Mouse (Mus musculus): ENCODE measurements around the gene Snap91. TPM values are rescaled to one million over a fixed set of nuclear protein-coding genes. Genes with fewer than 3 reads are reported as not detected.

Snap91 gene
- total and polyA plus RNA-seq, 2 experiments from 2014 or later: 161 to 247 TPM

DNA sequence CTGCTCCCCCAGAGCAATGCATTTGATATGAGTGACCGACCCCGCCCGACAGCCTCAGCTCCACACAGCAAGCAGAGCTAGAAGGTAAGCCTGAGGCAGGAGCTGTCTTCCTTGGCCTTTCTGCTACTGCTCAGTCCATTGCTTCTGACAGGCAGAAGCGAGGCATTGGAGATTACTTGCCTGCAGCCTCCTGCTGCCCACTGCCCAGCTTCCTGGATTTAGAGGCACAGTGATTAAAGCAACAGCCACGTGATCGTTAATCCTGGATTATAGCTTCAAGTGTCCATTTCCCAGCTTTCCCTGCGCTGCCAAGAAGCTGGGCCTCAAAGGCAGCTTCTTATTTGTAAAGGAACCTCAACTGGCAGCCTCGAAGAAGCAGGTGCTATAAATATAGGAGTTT, 51.4 kb downstream of the Snap91 start:
- Histone ChIP-seq H3K27me3 (ENCODE audit: insufficient read depth, low read length) (no peaks in the 10 kb centered on the region), H3K4me2 (ENCODE audit: low read depth, low read length, poor library complexity, severe bottlenecking) (no peak overlapping the region), H3K27ac (ENCODE audit: low read depth, low read length) (peak overlapping the region; percentile 38; the same call in 1 of the 2 replicates), H3K4me1 (ENCODE audit: insufficient read depth, low read length) (no peaks in the 10 kb centered on the region), H3K9me3 (ENCODE audit: low read length) (no peaks in the 10 kb centered on the region), H3K4me3 (ENCODE audit: low read depth, low read length) (no peak overlapping the region), H3K9ac (replicated peaks; ENCODE audit: low read length, poor library complexity, severe bottlenecking) (no peak overlapping the region), H3K36me3 (ENCODE audit: insufficient read depth, low read length) (peaks cover 31% of the 10 kb centered on the region)
- TF ChIP-seq CTCF (IDR thresholded peaks at IDR 0.05): no peak
- ATAC-seq (ENCODE audit: low FRiP score) (peak; percentile 64; the same call in 1 of the 2 replicates), DNase-seq (ENCODE audit: low spot score) (peak; percentile 13)
- 26% methylated on average over 8 of the region's 8 CpGs for WGBS

GRCm38 (mm10) chr9:86819366-86819765, 61.1 kb downstream of the Snap91 start:
- Histone ChIP-seq H3K27ac (ENCODE audit: low read depth, low read length) (no peak overlapping the region), H3K9me3 (ENCODE audit: low read length) (no peaks in the 10 kb centered on the region), H3K4me2 (ENCODE audit: low read depth, low read length, poor library complexity, severe bottlenecking) (no peak overlapping the region), H3K4me3 (ENCODE audit: low read depth, low read length) (no peak overlapping the region), H3K36me3 (ENCODE audit: insufficient read depth, low read length) (peaks cover 23% of the 10 kb centered on the region), H3K9ac (replicated peaks; ENCODE audit: low read length, poor library complexity, severe bottlenecking) (no peak overlapping the region), H3K4me1 (ENCODE audit: insufficient read depth, low read length) (no peaks in the 10 kb centered on the region), H3K27me3 (ENCODE audit: insufficient read depth, low read length) (no peaks in the 10 kb centered on the region)
- DNase-seq (ENCODE audit: low spot score) (no peak), ATAC-seq (ENCODE audit: low FRiP score) (no peak)
- TF ChIP-seq CTCF (IDR thresholded peaks at IDR 0.05): no peak
- 80% methylated on average over 5 of the region's 5 CpGs for WGBS

GRCm38 (mm10) chr9:86817673-86818072, 62.8 kb downstream of the Snap91 start:
- H3K9me3 ChIP-seq (ENCODE audit: low read length): no peaks in the 10 kb centered on the region
- H3K4me2 ChIP-seq (ENCODE audit: low read depth, low read length, poor library complexity, severe bottlenecking): no peak overlapping the region
- H3K27me3 ChIP-seq (ENCODE audit: insufficient read depth, low read length): no peaks in the 10 kb centered on the region
- H3K36me3 ChIP-seq (ENCODE audit: insufficient read depth, low read length): peaks cover 23% of the 10 kb centered on the region
- H3K27ac ChIP-seq (ENCODE audit: low read depth, low read length): no peak overlapping the region
- DNase-seq (ENCODE audit: low spot score) (no peak), ATAC-seq (ENCODE audit: low FRiP score) (no peak)
- no peak for TF ChIP-seq CTCF (IDR thresholded peaks at IDR 0.05)
- H3K4me1 ChIP-seq (ENCODE audit: insufficient read depth, low read length): no peaks in the 10 kb centered on the region
- no peak overlapping the region for H3K9ac ChIP-seq (replicated peaks; ENCODE audit: low read length, poor library complexity, severe bottlenecking)
- no peak overlapping the region for H3K4me3 ChIP-seq (ENCODE audit: low read depth, low read length)
- 59% methylated on average over 4 of the region's 4 CpGs for WGBS

GRCm38 (mm10) chr9:86814340-86814739, 66.1 kb downstream of the Snap91 start:
- 68% methylated on average over 6 of the region's 6 CpGs for WGBS
- Histone ChIP-seq H3K9me3 (ENCODE audit: low read length) (no peaks in the 10 kb centered on the region), H3K36me3 (ENCODE audit: insufficient read depth, low read length) (peaks cover 20% of the 10 kb centered on the region; the same call in 1 of the 2 replicates), H3K9ac (replicated peaks; ENCODE audit: low read length, poor library complexity, severe bottlenecking) (no peak overlapping the region), H3K4me3 (ENCODE audit: low read depth, low read length) (no peak overlapping the region), H3K27ac (ENCODE audit: low read depth, low read length) (no peak overlapping the region), H3K4me2 (ENCODE audit: low read depth, low read length, poor library complexity, severe bottlenecking) (no peak overlapping the region), H3K4me1 (ENCODE audit: insufficient read depth, low read length) (no peaks in the 10 kb centered on the region), H3K27me3 (ENCODE audit: insufficient read depth, low read length) (no peaks in the 10 kb centered on the region)
- TF ChIP-seq CTCF (IDR thresholded peaks at IDR 0.05): no peak
- DNase-seq (ENCODE audit: low spot score) (no peak), ATAC-seq (ENCODE audit: low FRiP score) (peak; percentile 32; the same call in 1 of the 2 replicates)

GRCm38 (mm10) chr9:86813327-86813726, 67.1 kb downstream of the Snap91 start:
- Histone ChIP-seq H3K27ac (ENCODE audit: low read depth, low read length) (no peak overlapping the region), H3K4me1 (ENCODE audit: insufficient read depth, low read length) (no peaks in the 10 kb centered on the region), H3K9me3 (ENCODE audit: low read length) (no peaks in the 10 kb centered on the region), H3K9ac (replicated peaks; ENCODE audit: low read length, poor library complexity, severe bottlenecking) (no peak overlapping the region), H3K4me2 (ENCODE audit: low read depth, low read length, poor library complexity, severe bottlenecking) (no peak overlapping the region), H3K4me3 (ENCODE audit: low read depth, low read length) (no peak overlapping the region), H3K27me3 (ENCODE audit: insufficient read depth, low read length) (no peaks in the 10 kb centered on the region), H3K36me3 (ENCODE audit: insufficient read depth, low read length) (peaks cover 15% of the 10 kb centered on the region; the same call in 1 of the 2 replicates)
- DNase-seq (ENCODE audit: low spot score) (no peak), ATAC-seq (ENCODE audit: low FRiP score) (no peak)
- WGBS: 15% methylated on average over 5 of the region's 5 CpGs
- no peak for TF ChIP-seq CTCF (IDR thresholded peaks at IDR 0.05)

GRCm38 (mm10) chr9:86810696-86811232, 69.7 kb downstream of the Snap91 start:
- Histone ChIP-seq H3K4me2 (ENCODE audit: low read depth, low read length, poor library complexity, severe bottlenecking) (no peak overlapping the region), H3K27me3 (ENCODE audit: insufficient read depth, low read length) (no peaks in the 10 kb centered on the region), H3K9ac (replicated peaks; ENCODE audit: low read length, poor library complexity, severe bottlenecking) (no peak overlapping the region), H3K9me3 (ENCODE audit: low read length) (no peaks in the 10 kb centered on the region), H3K4me1 (ENCODE audit: insufficient read depth, low read length) (no peaks in the 10 kb centered on the region), H3K4me3 (ENCODE audit: low read depth, low read length) (no peak overlapping the region), H3K36me3 (ENCODE audit: insufficient read depth, low read length) (peaks cover 15% of the 10 kb centered on the region; the same call in 1 of the 2 replicates), H3K27ac (ENCODE audit: low read depth, low read length) (no peak overlapping the region)
- peak; percentile 66 for TF ChIP-seq CTCF (IDR thresholded peaks at IDR 0.05)
- peak; percentile 47; the same call in 1 of the 2 replicates for ATAC-seq (ENCODE audit: low FRiP score)
- peak; percentile 45 for DNase-seq (ENCODE audit: low spot score)
- WGBS: 29% methylated on average over 5 of the region's 5 CpGs

Data from midbrain, postnatal 0 days (tissue).